Mouse (Mus musculus): Measurements from ENCODE around the gene Maco1.

DNA sequence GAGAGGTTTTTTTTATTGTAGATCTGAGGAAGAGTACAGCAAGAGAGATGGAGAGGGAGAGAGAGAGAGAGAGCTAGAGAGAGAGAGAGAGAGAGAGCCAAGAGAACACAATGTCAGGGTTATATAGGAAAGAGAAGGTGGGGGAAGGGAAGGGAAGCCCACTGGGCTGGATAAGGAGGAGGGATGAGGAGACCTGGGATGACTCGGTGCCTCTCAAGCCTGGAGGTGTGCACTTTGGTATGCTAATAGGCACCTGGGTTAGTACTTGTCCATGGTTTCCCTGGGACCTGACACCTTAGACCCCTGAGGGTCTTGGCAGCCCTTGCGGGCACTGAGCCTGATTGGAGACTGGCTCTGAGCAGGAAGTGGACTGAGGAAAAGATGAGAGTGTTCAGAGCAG lies 18.8 kb upstream of the Maco1 start:
- TF ChIP-seq CTCF (IDR thresholded peaks at IDR 0.05; ENCODE audit: control insufficient read depth, insufficient read depth, insufficient read length) (no peak), MYOD1 (IDR thresholded peaks at IDR 0.05; ENCODE audit: control insufficient read depth, insufficient read length, low read depth) (no peak), USF1 (IDR thresholded peaks at IDR 0.05; ENCODE audit: low read depth) (no peak)
